Mouse (Mus musculus): ENCODE data around the gene Cyp2d22. TPM values are rescaled to one million over a fixed set of nuclear protein-coding genes. Genes with fewer than 3 reads are reported as not detected.

The Cyp2d22 gene
- polyA plus RNA-seq, 1 experiment from 2014 or later, result 16.4 TPM

DNA sequence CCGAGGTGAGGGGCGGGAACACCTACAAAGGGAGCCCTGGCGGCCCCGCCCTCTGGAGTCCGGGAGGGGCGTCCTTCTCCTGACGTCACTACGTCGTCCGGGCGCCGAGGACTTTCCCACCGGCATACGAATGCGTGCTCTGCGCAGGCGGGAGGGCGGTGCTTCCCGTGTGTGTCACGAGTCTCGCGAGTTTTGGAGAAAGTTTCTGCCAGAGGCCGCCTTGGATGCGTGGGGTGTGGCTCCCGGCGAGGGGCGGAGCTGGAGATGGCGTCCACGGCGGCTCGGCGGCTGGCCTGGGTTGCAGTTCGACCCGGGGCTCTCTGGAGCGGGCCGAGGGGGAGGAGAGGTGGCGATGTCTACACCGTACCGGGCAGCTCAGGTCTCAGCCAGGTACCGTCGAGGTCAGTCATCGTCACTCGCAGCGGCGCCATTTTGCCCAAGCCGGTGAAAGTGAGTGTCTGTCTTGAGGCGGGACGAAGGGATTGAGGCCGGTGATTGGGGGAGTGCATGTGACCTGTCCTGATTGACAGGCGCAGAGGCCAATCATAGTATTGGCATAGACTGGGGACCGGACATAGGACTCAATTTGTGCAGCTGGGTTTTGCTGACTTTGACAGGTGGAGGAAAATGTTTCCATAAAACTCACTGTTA lies 34.1 kb downstream of the Cyp2d22 start:
- Histone ChIP-seq H3K9ac (ENCODE audit: low read length) (peak overlapping the region; percentile 86), H3K27me3 (ENCODE audit: control insufficient read depth, insufficient read depth, low read length) (no peaks in the 10 kb centered on the region), H3K4me2 (ENCODE audit: low read depth, low read length) (peak overlapping the region; percentile 89), H3K4me3 (replicated peaks; ENCODE audit: low read length) (peak overlapping the region; percentile 79), H3K4me1 (ENCODE audit: control insufficient read depth, insufficient read depth, low read length) (peaks cover 37% of the 10 kb centered on the region), H3K9me3 (replicated peaks; ENCODE audit: control insufficient read depth, low read length) (no peaks in the 10 kb centered on the region), H3K27ac (ENCODE audit: low read length) (peak overlapping the region; percentile 93), H3K36me3 (ENCODE audit: control insufficient read depth, insufficient read depth, low read length) (peaks cover 27% of the 10 kb centered on the region)
- WGBS, result under 1% methylated on average over 51 of the region's 51 CpGs
- ATAC-seq (ENCODE audit: insufficient read depth, low FRiP score), result peak; percentile 97

GRCm38 (mm10) chr15:82344971-82345370 lies 35.1 kb downstream of the Cyp2d22 start:
- Histone ChIP-seq H3K27ac (ENCODE audit: low read length) (peak overlapping the region; percentile 50), H3K27me3 (ENCODE audit: control insufficient read depth, insufficient read depth, low read length) (no peaks in the 10 kb centered on the region), H3K9me3 (replicated peaks; ENCODE audit: control insufficient read depth, low read length) (no peaks in the 10 kb centered on the region), H3K9ac (ENCODE audit: low read length) (no peak overlapping the region), H3K4me1 (ENCODE audit: control insufficient read depth, insufficient read depth, low read length) (peaks cover 47% of the 10 kb centered on the region), H3K36me3 (ENCODE audit: control insufficient read depth, insufficient read depth, low read length) (peaks cover 22% of the 10 kb centered on the region), H3K4me3 (replicated peaks; ENCODE audit: low read length) (no peak overlapping the region), H3K4me2 (ENCODE audit: low read depth, low read length) (no peak overlapping the region)
- WGBS, result 79% methylated on average over 6 of the region's 6 CpGs
- ATAC-seq (ENCODE audit: insufficient read depth, low FRiP score), result no peak

- Histone ChIP-seq H3K4me2 (ENCODE audit: low read depth, low read length) (no peak overlapping the region), H3K27me3 (ENCODE audit: control insufficient read depth, insufficient read depth, low read length) (no peaks in the 10 kb centered on the region), H3K9ac (ENCODE audit: low read length) (0 out of 2 replicates have a peak overlapping the region, but pooled peaks have one; percentile 12), H3K9me3 (replicated peaks; ENCODE audit: control insufficient read depth, low read length) (no peaks in the 10 kb centered on the region), H3K27ac (ENCODE audit: low read length) (no peak overlapping the region), H3K36me3 (ENCODE audit: control insufficient read depth, insufficient read depth, low read length) (peaks cover 8% of the 10 kb centered on the region), H3K4me3 (replicated peaks; ENCODE audit: low read length) (no peak overlapping the region), H3K4me1 (ENCODE audit: control insufficient read depth, insufficient read depth, low read length) (peaks cover 49% of the 10 kb centered on the region)
- 86% methylated on average over 27 of the region's 27 CpGs for WGBS
- ATAC-seq (ENCODE audit: insufficient read depth, low FRiP score), result no peak
Measured at GRCm38 (mm10) chr15:82343368-82344287, 36.4 kb downstream of the Cyp2d22 start.

GRCm38 (mm10) chr15:82342543-82342935 lies 37.5 kb downstream of the Cyp2d22 start:
- H3K4me2 ChIP-seq (ENCODE audit: low read depth, low read length), result peak overlapping the region; percentile 67
- peak overlapping the region; percentile 91 for H3K27ac ChIP-seq (ENCODE audit: low read length)
- no peaks in the 10 kb centered on the region for H3K27me3 ChIP-seq (ENCODE audit: control insufficient read depth, insufficient read depth, low read length)
- peaks cover 52% of the 10 kb centered on the region for H3K4me1 ChIP-seq (ENCODE audit: control insufficient read depth, insufficient read depth, low read length)
- no peaks in the 10 kb centered on the region; the same call in 1 of the 2 replicates for H3K36me3 ChIP-seq (ENCODE audit: control insufficient read depth, insufficient read depth, low read length)
- H3K9me3 ChIP-seq (replicated peaks; ENCODE audit: control insufficient read depth, low read length), result no peaks in the 10 kb centered on the region
- peak overlapping the region; percentile 58; the same call in 1 of the 2 replicates for H3K4me3 ChIP-seq (replicated peaks; ENCODE audit: low read length)
- no peak for ATAC-seq (ENCODE audit: insufficient read depth, low FRiP score)
- peak overlapping the region; percentile 86 for H3K9ac ChIP-seq (ENCODE audit: low read length)
- 71% methylated on average over 5 of the region's 5 CpGs for WGBS

- no peak for ATAC-seq (ENCODE audit: insufficient read depth, low FRiP score)
- 45% methylated on average over 15 of the region's 15 CpGs for WGBS
Measured at GRCm38 (mm10) chr15:82341675-82342542, 38.2 kb downstream of the Cyp2d22 start.

DNA sequence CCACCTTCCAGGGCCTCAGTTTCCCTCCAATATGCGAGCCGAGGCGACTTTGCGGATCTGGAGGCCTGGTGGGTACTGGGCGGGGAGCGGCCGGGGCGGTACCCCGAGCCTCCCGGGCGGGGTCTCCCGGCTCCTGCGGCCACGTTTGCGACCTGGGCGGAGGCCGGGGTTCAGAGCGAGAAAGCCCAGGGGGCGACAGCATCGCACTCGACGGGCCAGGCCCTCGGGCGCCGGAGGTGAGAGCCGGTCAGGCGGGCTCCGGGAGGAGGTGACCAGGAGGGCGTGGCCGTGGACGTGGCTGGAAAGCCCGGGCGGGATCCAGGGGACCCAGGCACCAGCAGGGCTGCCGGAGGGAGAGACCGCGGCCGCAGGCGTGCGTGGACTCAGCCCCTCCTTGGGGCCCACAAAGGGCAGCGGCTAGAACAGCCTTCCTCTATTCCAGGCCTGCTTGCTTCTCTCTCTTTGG lies 39.0 kb downstream of the Cyp2d22 start:
- Histone ChIP-seq H3K4me1 (ENCODE audit: control insufficient read depth, insufficient read depth, low read length) (peaks cover 51% of the 10 kb centered on the region), H3K27me3 (ENCODE audit: control insufficient read depth, insufficient read depth, low read length) (no peaks in the 10 kb centered on the region), H3K9ac (ENCODE audit: low read length) (peak overlapping the region; percentile 86), H3K36me3 (ENCODE audit: control insufficient read depth, insufficient read depth, low read length) (no peaks in the 10 kb centered on the region), H3K9me3 (replicated peaks; ENCODE audit: control insufficient read depth, low read length) (no peaks in the 10 kb centered on the region), H3K4me3 (replicated peaks; ENCODE audit: low read length) (peak overlapping the region; percentile 58), H3K4me2 (ENCODE audit: low read depth, low read length) (peak overlapping the region; percentile 67), H3K27ac (ENCODE audit: low read length) (peak overlapping the region; percentile 91)
- peak; percentile 6; the same call in 1 of the 2 replicates for ATAC-seq (ENCODE audit: insufficient read depth, low FRiP score)
- 2% methylated on average over 40 of the region's 40 CpGs for whole genome bisulfite sequencing

More at GRCm38 (mm10) chr15:82341675-82342542, 38.2 kb downstream of the Cyp2d22 start:
- peak overlapping the region; percentile 86 for H3K9ac ChIP-seq (ENCODE audit: low read length)
- peak overlapping the region; percentile 58 for H3K4me3 ChIP-seq (replicated peaks; ENCODE audit: low read length)
- no peaks in the 10 kb centered on the region for H3K36me3 ChIP-seq (ENCODE audit: control insufficient read depth, insufficient read depth, low read length)
- H3K27ac ChIP-seq (ENCODE audit: low read length), result peak overlapping the region; percentile 91
- peaks cover 52% of the 10 kb centered on the region for H3K4me1 ChIP-seq (ENCODE audit: control insufficient read depth, insufficient read depth, low read length)
- H3K27me3 ChIP-seq (ENCODE audit: control insufficient read depth, insufficient read depth, low read length), result no peaks in the 10 kb centered on the region
- H3K4me2 ChIP-seq (ENCODE audit: low read depth, low read length), result peak overlapping the region; percentile 67
- H3K9me3 ChIP-seq (replicated peaks; ENCODE audit: control insufficient read depth, low read length), result no peaks in the 10 kb centered on the region

DNA sequence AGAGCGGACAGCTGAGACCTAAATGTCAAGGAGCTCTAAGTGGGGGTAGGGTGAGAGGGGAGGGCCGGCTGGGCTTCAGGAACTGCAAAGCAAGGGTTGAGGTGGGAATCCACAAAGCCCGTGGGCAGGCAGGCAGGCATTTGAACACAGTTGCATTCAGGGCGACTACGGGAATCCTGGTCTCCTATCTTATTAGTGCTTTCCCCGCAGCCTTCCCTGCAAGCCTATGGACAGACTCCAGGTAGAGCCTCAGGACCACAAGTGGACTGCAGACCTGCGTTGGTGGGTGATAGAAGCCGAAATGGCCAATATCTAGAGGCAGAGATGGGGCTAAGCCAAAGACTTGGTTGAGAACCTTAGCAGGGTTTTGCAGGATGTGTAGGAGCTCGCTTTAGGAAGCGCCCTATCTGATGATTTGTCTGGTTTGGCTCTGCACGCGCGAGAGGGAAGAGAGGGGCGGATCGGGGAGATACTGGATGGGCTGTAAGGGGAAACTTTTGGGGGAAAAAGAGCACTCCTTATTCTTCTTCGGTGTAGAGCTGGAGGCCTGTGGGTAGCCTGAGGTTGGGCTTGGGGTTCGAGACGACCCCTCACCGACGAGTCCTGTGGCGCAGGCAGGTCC lies 39.5 kb downstream of the Cyp2d22 start:
- Histone ChIP-seq H3K27me3 (ENCODE audit: control insufficient read depth, insufficient read depth, low read length) (no peaks in the 10 kb centered on the region), H3K36me3 (ENCODE audit: control insufficient read depth, insufficient read depth, low read length) (no peaks in the 10 kb centered on the region), H3K4me2 (ENCODE audit: low read depth, low read length) (peak overlapping the region; percentile 67), H3K9me3 (replicated peaks; ENCODE audit: control insufficient read depth, low read length) (no peaks in the 10 kb centered on the region), H3K9ac (ENCODE audit: low read length) (peak overlapping the region; percentile 86), H3K27ac (ENCODE audit: low read length) (peak overlapping the region; percentile 91), H3K4me1 (ENCODE audit: control insufficient read depth, insufficient read depth, low read length) (peaks cover 51% of the 10 kb centered on the region), H3K4me3 (replicated peaks; ENCODE audit: low read length) (peak overlapping the region; percentile 58)
- no peak for ATAC-seq (ENCODE audit: insufficient read depth, low FRiP score)
- WGBS, result 32% methylated on average over 21 of the region's 21 CpGs

DNA sequence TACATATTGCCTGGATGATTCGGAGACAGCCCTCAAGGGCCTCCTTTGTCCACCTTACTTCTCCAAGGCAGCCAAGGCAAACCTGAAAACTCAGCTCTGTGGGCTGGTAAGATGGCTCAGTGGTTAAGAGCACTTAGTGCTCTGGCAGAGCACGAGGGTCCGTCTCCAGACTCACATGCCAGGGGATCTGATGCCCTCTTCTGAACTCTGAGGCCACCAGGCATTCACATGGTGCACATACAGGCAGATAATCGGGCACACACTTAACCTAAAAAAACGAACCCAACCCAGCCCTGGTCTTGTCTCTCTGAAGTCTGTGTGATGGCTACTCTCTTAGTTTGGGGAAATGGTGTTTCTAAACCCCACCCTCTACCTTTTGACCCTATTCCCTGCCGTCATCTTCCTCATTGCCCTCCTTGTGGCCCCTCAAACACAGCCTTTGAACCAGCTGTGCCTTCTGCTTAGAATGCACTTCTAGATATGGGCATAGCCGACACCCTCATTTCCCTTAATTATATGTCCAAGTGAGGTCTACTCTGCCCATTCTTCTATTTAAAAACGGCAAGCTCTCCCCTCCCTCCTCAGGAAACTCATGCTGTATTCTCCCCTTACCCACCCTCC lies 40.3 kb downstream of the Cyp2d22 start:
- WGBS, result 62% methylated on average over 8 of the region's 8 CpGs
- no peak overlapping the region for H3K4me2 ChIP-seq (ENCODE audit: low read depth, low read length)
- peak overlapping the region; percentile 91; the same call in 1 of the 2 replicates for H3K27ac ChIP-seq (ENCODE audit: low read length)

More for the DNA sequence above, 40.3 kb downstream of the Cyp2d22 start:
- no peaks in the 10 kb centered on the region for H3K27me3 ChIP-seq (ENCODE audit: control insufficient read depth, insufficient read depth, low read length)
- H3K36me3 ChIP-seq (ENCODE audit: control insufficient read depth, insufficient read depth, low read length), result 0 out of 2 replicates have a peak, but pooled peaks cover 1% of the 10 kb centered on the region
- H3K4me3 ChIP-seq (replicated peaks; ENCODE audit: low read length), result no peak overlapping the region
- H3K9ac ChIP-seq (ENCODE audit: low read length), result peak overlapping the region; percentile 14; the same call in 1 of the 2 replicates
- H3K4me1 ChIP-seq (ENCODE audit: control insufficient read depth, insufficient read depth, low read length), result peaks cover 51% of the 10 kb centered on the region
- no peaks in the 10 kb centered on the region for H3K9me3 ChIP-seq (replicated peaks; ENCODE audit: control insufficient read depth, low read length)
- ATAC-seq (ENCODE audit: insufficient read depth, low FRiP score), result no peak
